Mouse (Mus musculus) embryonic facial prominence, embryonic 10.5 days (tissue): ENCODE data around the gene Ifi207. TPM values are rescaled to one million over a fixed set of nuclear protein-coding genes. Genes with fewer than 3 reads are reported as not detected.

Experiments
- polyA plus RNA-seq: library from polyadenylated mRNA; unstranded; fragments of >200 nt; fragmentation: Nextera tagmentation; extraction: Ambion mirVana; gene quantifications from 2 replicates; pipeline ENCODE4 v1.2.1, GENCODE M21; 2016

Ifi207 gene
- polyA plus RNA-seq, 1 experiment from 2014 or later = 0.21 TPM

Other genes starting within 250 kb of the Ifi207 start
- gene Ifi214, start 205.8 kb downstream of the Ifi207 start, polyA plus RNA-seq = not detected in 2 replicates
- not detected in 2 replicates for gene Ifi213, start 142.5 kb downstream of the Ifi207 start, polyA plus RNA-seq
- 0.04 and 0.09 TPM in 2 replicates for gene Ifi209, start 110.8 kb downstream of the Ifi207 start, polyA plus RNA-seq
- 0.07 TPM in 1 of 2 replicates, not detected in the other for gene Ifi208, start 68.1 kb downstream of the Ifi207 start, polyA plus RNA-seq
- gene Ifi204, start 25.2 kb upstream of the Ifi207 start, polyA plus RNA-seq = 0.30 and 0.72 TPM in 2 replicates
- 0.11 TPM in 1 of 2 replicates, not detected in the other for gene Ifi211, start 171.3 kb upstream of the Ifi207 start, polyA plus RNA-seq
- 0.10 TPM in 1 of 2 replicates, not detected in the other for gene Mndal, start 200.7 kb upstream of the Ifi207 start, polyA plus RNA-seq
- gene Ifi203, start 200.9 kb upstream of the Ifi207 start, polyA plus RNA-seq = 0.26 TPM in 1 of 2 replicates, not detected in the other
- gene Ifi202b, start 241.0 kb upstream of the Ifi207 start, polyA plus RNA-seq = not detected in 2 replicates